ENCODE assay signal across 22 mouse cellular contexts in genomic region chr3:54269180-54269579, GRCm38 (mm10).
A peak's percentile ranks its signal among the peaks of the same experiment; 100 is the strongest.
DNase-seq lines count a peak whose midpoint lies in the region; ATAC-seq and TF ChIP-seq lines count a peak whose summit lies in the region.
"Had no signal": no experiment of that assay in that cellular context is flagged by ENCODE, and none has a peak within 500 bp of the region (broad histone marks: within the 10 kb centered on the region; RNA-seq: fewer than 3 reads in every experiment).

No protein-coding gene starts in this region.

- peak; percentile 49; the same call in 1 of the 2 replicates for ATAC-seq in heart, embryonic 16.5 days (replicated peaks; ENCODE audit: extremely low read depth, insufficient read depth, low FRiP score)
- ATAC-seq: lung, postnatal 0 days had no signal

- no peak for DNase-seq in heart, postnatal 14 days
- DNase-seq in brain, embryonic 14.5 days (ENCODE audit: low read depth) = peak; percentile 25
- peak; percentile 32 to 91 for DNase-seq in left cerebral cortex, postnatal 25 days (ENCODE audit: low spot score in 2 of 2)
- DNase-seq in right cerebral cortex, postnatal 36 days (ENCODE audit: low spot score in 2 of 2) = peak; percentile 16 to 68
- no peak for DNase-seq in neural tube, embryonic 10.5 days (ENCODE audit: extremely low spot score, low spot score)
- DNase-seq in kidney, adult 18-20 months = no peak
- DNase-seq: adrenal gland, postnatal 36 days; B cell, adult 2 months; cerebellum, adult 9-10 months; kidney, adult 9 months; kidney, postnatal 36 days; layer of hippocampus, adult 9-11 months; liver; thymus, adult 2 months had no signal

- H3K4me3 ChIP-seq in heart, embryonic 16.5 days (ENCODE audit: low read length) = no peak overlapping the region
- H3K4me3 ChIP-seq: forebrain, embryonic 12.5 days; heart, adult 2 months; hindbrain, embryonic 13.5 days; midbrain, embryonic 12.5 days; neural tube, embryonic 12.5 days; stomach, embryonic 15.5 days had no signal

- TF ChIP-seq CTCF in brain, embryonic 14.5 days (IDR thresholded peaks at IDR 0.05; ENCODE audit: borderline replicate concordance, extremely low read depth, insufficient read depth, insufficient read length) = no peak

- no peak for TF ChIP-seq POLR2A in brain, embryonic 14.5 days (IDR thresholded peaks at IDR 0.05; ENCODE audit: borderline replicate concordance, extremely low read depth, insufficient read depth, insufficient read length, poor library complexity, severe bottlenecking)

- no peaks in the 10 kb centered on the region for H3K36me3 ChIP-seq in heart, embryonic 16.5 days (ENCODE audit: control insufficient read depth, insufficient read depth)
- H3K36me3 ChIP-seq: forebrain, embryonic 12.5 days; hindbrain, embryonic 13.5 days; midbrain, embryonic 12.5 days; neural tube, embryonic 12.5 days; stomach, embryonic 15.5 days had no signal

- no peaks in the 10 kb centered on the region for H3K27me3 ChIP-seq in heart, embryonic 16.5 days (ENCODE audit: control insufficient read depth, insufficient read depth, low read length)
- H3K27me3 ChIP-seq: forebrain, embryonic 12.5 days; hindbrain, embryonic 13.5 days; midbrain, embryonic 12.5 days; neural tube, embryonic 12.5 days; stomach, embryonic 15.5 days had no signal

- WGBS in heart, embryonic 16.5 days = 39% methylated on average over 6 of the region's 6 CpGs

- no peaks in the 10 kb centered on the region for H3K9me3 ChIP-seq in heart, embryonic 16.5 days (replicated peaks; ENCODE audit: control insufficient read depth, low read length)
- H3K9me3 ChIP-seq: forebrain, embryonic 12.5 days; hindbrain, embryonic 13.5 days; midbrain, embryonic 12.5 days; neural tube, embryonic 12.5 days; stomach, embryonic 15.5 days had no signal

- H3K27ac ChIP-seq in heart, embryonic 16.5 days (ENCODE audit: low read length) = no peak overlapping the region
- H3K27ac ChIP-seq: forebrain, embryonic 12.5 days; heart, adult 2 months; hindbrain, embryonic 13.5 days; midbrain, embryonic 12.5 days; neural tube, embryonic 12.5 days; stomach, embryonic 15.5 days had no signal

- intact Hi-C loops in heart, postnatal 14 days (cut with DNase I) = no loop called here
- intact Hi-C loops in left cerebral cortex, postnatal 25 days (cut with DNase I) = loop anchor here (1.0 to 2.0 kb wide), 2 partner anchors 23 to 112 kb away; partner anchors contain the start of gene Trpc4

- no peak overlapping the region for H3K9ac ChIP-seq in heart, embryonic 16.5 days (ENCODE audit: low read length)
- H3K9ac ChIP-seq: forebrain, embryonic 12.5 days; hindbrain, embryonic 13.5 days; midbrain, embryonic 12.5 days; neural tube, embryonic 12.5 days; stomach, embryonic 15.5 days had no signal

- H3K4me1 ChIP-seq in heart, embryonic 16.5 days (ENCODE audit: control insufficient read depth, insufficient read depth, low read length) = no peaks in the 10 kb centered on the region
- H3K4me1 ChIP-seq: forebrain, embryonic 12.5 days; hindbrain, embryonic 13.5 days; midbrain, embryonic 12.5 days; neural tube, embryonic 12.5 days; stomach, embryonic 15.5 days had no signal

- no peak overlapping the region for H3K4me2 ChIP-seq in heart, embryonic 16.5 days (ENCODE audit: low read depth, low read length)
- H3K4me2 ChIP-seq: forebrain, embryonic 12.5 days; hindbrain, embryonic 13.5 days; midbrain, embryonic 12.5 days; neural tube, embryonic 12.5 days; stomach, embryonic 15.5 days had no signal

Comparison
In these comparisons a context has a peak if more than half of its experiments do, and no peak if none do; other contexts are left out.
1. DNase-seq: peak in brain, embryonic 14.5 days (single experiment), left cerebral cortex, postnatal 25 days (2 of 2) and right cerebral cortex, postnatal 36 days (2 of 2); none in heart, postnatal 14 days (0 of 2), neural tube, embryonic 10.5 days (single experiment) and kidney, adult 18-20 months (single experiment).